Mouse (Mus musculus) lung, postnatal 4 days (tissue): Measurements from ENCODE around the gene Gm21719.
"Not testable (repeated sequence)": the region's sequence is repeated elsewhere in the genome, so short reads cannot be mapped to it uniquely, and the experiment has no call there.

Experiments used
- DNase-seq, 2 experiments: peaks; one replicate each; pipeline ENCODE4 v3.0.0; 2021

Gene Gm21719

GRCm38 (mm10) chrY:6682772-6683171 is at the start of gene Gm21719:
Gene Gm21719 (minus strand): TSS chrY:6682872.
- DNase-seq: not testable (repeated sequence)
